Mouse (Mus musculus) embryonic facial prominence, embryonic 15.5 days (tissue): Measurements from ENCODE around the gene Mycbpap. TPM values are rescaled to one million over a fixed set of nuclear protein-coding genes. Genes with fewer than 3 reads are reported as not detected.

Experiments used
- ATAC-seq: fragments of 200-750 bp; cut with Nextera tagmentation; 2 replicates; pipeline ENCODE4 v1.8.0; 2017; ENCODE audit warnings: low read depth, moderate TSS enrichment; ENCODE audit not compliant: insufficient number of reproducible peaks, low FRiP score, low TSS enrichment
- H3K27ac ChIP-seq: fragments of 300-500 bp; sonication (generic); replicated peaks from 2 replicates; pipeline ENCODE4 v1.5.1; 2015; ENCODE audit warnings: mild to moderate bottlenecking, inconsistent platforms
- H3K27me3 ChIP-seq: fragments of 300-500 bp; sonication (generic); 2 replicates; pipeline ENCODE4 v1.6.1; 2015; ENCODE audit warnings: inconsistent platforms
- H3K36me3 ChIP-seq: fragments of 300-500 bp; sonication (generic); 2 replicates; pipeline ENCODE4 v1.6.1; 2015; ENCODE audit warnings: mild to moderate bottlenecking, inconsistent platforms
- H3K4me1 ChIP-seq: fragments of 300-500 bp; sonication (generic); 2 replicates; pipeline ENCODE4 v1.6.1; 2015; ENCODE audit warnings: inconsistent platforms
- H3K4me2 ChIP-seq: fragments of 300-500 bp; sonication (generic); replicated peaks from 2 replicates; pipeline ENCODE4 v1.6.1; 2015; ENCODE audit warnings: mild to moderate bottlenecking, inconsistent platforms
- H3K4me3 ChIP-seq: fragments of 300-500 bp; sonication (generic); replicated peaks from 2 replicates; pipeline ENCODE4 v1.5.1; 2015; ENCODE audit warnings: mild to moderate bottlenecking, inconsistent platforms
- H3K9ac ChIP-seq: fragments of 300-500 bp; sonication (generic); 2 replicates; pipeline ENCODE4 v1.6.1; 2015; ENCODE audit warnings: inconsistent platforms
- H3K9me3 ChIP-seq: fragments of 300-500 bp; sonication (generic); replicated peaks from 2 replicates; pipeline ENCODE4 v1.6.1; 2016; ENCODE audit warnings: inconsistent platforms
- WGBS: fragments of 180-500 bp; shearing (Covaris S2); methylation state at CpG from one replicate; pipeline ENCODE4 v1.1.7; 2015; 5-methylcytosine and 5-hydroxymethylcytosine counted together
- polyA plus RNA-seq: library from polyadenylated mRNA; unstranded; fragments of >200 nt; fragmentation: Nextera tagmentation; extraction: Ambion mirVana; gene quantifications from 2 replicates; pipeline ENCODE4 v1.2.1, GENCODE M21; 2015

Gene Mycbpap
- polyA plus RNA-seq, 1 experiment from 2014 or later, result 5.8 TPM

- Histone ChIP-seq H3K27ac (no peak overlapping the region), H3K4me1 (peaks cover 36% of the 10 kb centered on the region), H3K27me3 (peaks cover 13% of the 10 kb centered on the region), H3K9me3 (no peaks in the 10 kb centered on the region), H3K4me2 (no peak overlapping the region), H3K9ac (no peak overlapping the region), H3K4me3 (no peak overlapping the region), H3K36me3 (no peaks in the 10 kb centered on the region)
- no peak for ATAC-seq
- WGBS, result 54% methylated on average over 6 of the region's 6 CpGs
Measured at GRCm38 (mm10) chr11:94477651-94478050, 43.9 kb downstream of the Mycbpap start.

GRCm38 (mm10) chr11:94475722-94476121 lies 45.8 kb downstream of the Mycbpap start:
- 23% methylated on average over 11 of the region's 11 CpGs for WGBS
- Histone ChIP-seq H3K27me3 (peaks cover 16% of the 10 kb centered on the region), H3K9me3 (no peaks in the 10 kb centered on the region)

DNA sequence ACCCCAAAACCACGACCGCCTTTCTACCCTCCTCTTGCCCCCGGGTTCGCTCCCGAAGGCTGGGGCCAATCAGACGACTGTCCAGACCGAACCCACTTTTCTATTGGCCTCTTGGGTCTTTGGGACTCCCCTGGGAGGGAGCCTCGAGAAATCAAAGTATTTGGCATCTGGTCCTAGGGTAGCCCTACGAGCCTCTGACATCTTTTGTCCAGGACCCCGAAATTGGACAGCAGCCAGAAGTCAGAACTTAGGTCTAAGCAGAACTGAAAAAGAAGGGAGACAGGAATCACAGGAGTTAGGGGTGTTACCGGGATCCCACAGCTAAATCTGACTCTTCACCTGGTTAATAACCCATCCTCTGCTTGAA lies 47.0 kb downstream of the Mycbpap start:
- Histone ChIP-seq H3K27me3 (peaks cover 15% of the 10 kb centered on the region), H3K9me3 (no peaks in the 10 kb centered on the region), H3K27ac (peak overlapping the region; percentile 97), H3K4me2 (peak overlapping the region; percentile 86), H3K9ac (no peak overlapping the region), H3K36me3 (no peaks in the 10 kb centered on the region), H3K4me1 (peaks cover 60% of the 10 kb centered on the region), H3K4me3 (peak overlapping the region; percentile 81)
- 0% methylated on average over 11 of the region's 11 CpGs for WGBS
- no peak for ATAC-seq

More at GRCm38 (mm10) chr11:94475722-94476121, 45.8 kb downstream of the Mycbpap start:
- peaks cover 52% of the 10 kb centered on the region for H3K4me1 ChIP-seq
- H3K4me3 ChIP-seq, result no peak overlapping the region
- H3K4me2 ChIP-seq, result no peak overlapping the region
- 0 out of 2 replicates have a peak overlapping the region, but pooled peaks have one; percentile 34 for H3K27ac ChIP-seq
- no peak overlapping the region for H3K9ac ChIP-seq
- H3K36me3 ChIP-seq, result no peaks in the 10 kb centered on the region
- ATAC-seq, result no peak

DNA sequence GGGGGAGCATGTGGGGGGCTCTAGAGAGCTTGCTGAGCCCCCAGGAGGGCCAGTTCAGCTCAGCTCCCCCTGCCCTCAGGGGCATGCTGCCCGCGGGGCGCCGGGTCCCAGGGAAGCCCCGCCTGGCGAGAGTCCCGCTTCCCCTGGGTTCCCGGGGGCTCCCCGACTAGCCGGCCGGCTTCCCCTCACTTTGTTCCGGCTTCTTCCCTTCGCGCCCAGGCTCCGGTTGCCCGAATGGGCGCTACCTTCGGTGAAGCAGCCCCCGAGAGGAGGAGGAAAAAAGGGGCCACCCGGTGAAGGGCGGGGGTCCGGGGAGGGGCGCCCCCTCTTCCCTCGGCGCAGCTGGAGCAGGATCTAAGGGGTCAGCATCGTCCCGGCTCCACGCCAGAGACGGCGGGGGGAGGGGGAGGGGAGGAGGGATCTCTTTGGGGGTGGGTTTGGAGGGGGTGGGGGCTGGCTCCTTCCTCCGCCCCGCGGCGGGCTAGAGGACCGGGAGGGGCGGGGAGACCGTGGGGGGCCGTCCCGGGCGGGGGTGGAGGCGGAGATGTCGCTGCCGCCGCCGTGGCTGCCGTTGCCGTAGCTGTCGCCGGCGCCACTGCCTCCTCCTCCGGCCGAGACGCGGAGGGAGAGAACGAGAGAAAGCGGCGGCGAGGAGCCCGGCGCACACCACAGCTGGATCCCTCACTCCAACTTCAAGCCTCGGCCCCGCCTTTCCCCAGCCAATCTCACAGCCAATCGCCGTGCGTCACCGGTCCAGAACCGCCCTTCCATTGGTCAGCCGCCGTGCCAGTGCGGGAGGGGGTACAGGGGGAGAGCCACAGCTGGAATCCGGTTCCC lies 47.6 kb downstream of the Mycbpap start, which contains the start of gene Cacna1g:
Gene Cacna1g (minus strand): TSS at position 492 of the 837 bp plus-strand sequence.
- Histone ChIP-seq H3K27ac (peak within 1 kb of the TSS; percentile 97), H3K4me3 (peak within 1 kb of the TSS; percentile 81), H3K4me2 (peak within 1 kb of the TSS; percentile 86), H3K36me3 (no peaks in the 10 kb centered on the region), H3K9ac (peak within 1 kb of the TSS; percentile 92), H3K9me3 (no peaks in the 10 kb centered on the region), H3K27me3 (peaks cover 15% of the 10 kb centered on the region), H3K4me1 (peaks cover 66% of the 10 kb centered on the region)
- ATAC-seq, result peak; percentile 91
- under 1% methylated on average over 48 of the region's 71 CpGs for WGBS

GRCm38 (mm10) chr11:94472916-94473706 lies 48.4 kb downstream of the Mycbpap start:
- Histone ChIP-seq H3K36me3 (no peaks in the 10 kb centered on the region), H3K9me3 (no peaks in the 10 kb centered on the region), H3K27me3 (peaks cover 15% of the 10 kb centered on the region), H3K9ac (peak overlapping the region; percentile 92), H3K27ac (peak overlapping the region; percentile 97), H3K4me2 (peak overlapping the region; percentile 86), H3K4me3 (peak overlapping the region; percentile 81), H3K4me1 (peaks cover 74% of the 10 kb centered on the region)
- no peak for ATAC-seq
- WGBS, result 2% methylated on average over 45 of the region's 52 CpGs

- Histone ChIP-seq H3K27ac (peak overlapping the region; percentile 97), H3K27me3 (peaks cover 15% of the 10 kb centered on the region), H3K9me3 (no peaks in the 10 kb centered on the region), H3K4me2 (peak overlapping the region; percentile 86), H3K36me3 (no peaks in the 10 kb centered on the region), H3K4me1 (peaks cover 76% of the 10 kb centered on the region), H3K4me3 (peak overlapping the region; percentile 81), H3K9ac (peak overlapping the region; percentile 92)
- ATAC-seq, result no peak
- WGBS, result 1% methylated on average over 15 of the region's 15 CpGs
Measured at GRCm38 (mm10) chr11:94472585-94472915, 49.0 kb downstream of the Mycbpap start.

- 6% methylated on average over 17 of the region's 17 CpGs for WGBS
- H3K9me3 ChIP-seq, result no peaks in the 10 kb centered on the region
- peak overlapping the region; percentile 81 for H3K4me3 ChIP-seq
- H3K4me1 ChIP-seq, result peaks cover 77% of the 10 kb centered on the region
- H3K27ac ChIP-seq, result peak overlapping the region; percentile 97
- H3K36me3 ChIP-seq, result no peaks in the 10 kb centered on the region
- peak overlapping the region; percentile 92 for H3K9ac ChIP-seq
- ATAC-seq, result no peak
- H3K4me2 ChIP-seq, result peak overlapping the region; percentile 86
- H3K27me3 ChIP-seq, result peaks cover 15% of the 10 kb centered on the region
Measured at GRCm38 (mm10) chr11:94471740-94472584, 49.6 kb downstream of the Mycbpap start.

- 24% methylated on average over 7 of the region's 7 CpGs for WGBS
- H3K27ac ChIP-seq, result peak overlapping the region; percentile 97
- H3K27me3 ChIP-seq, result peaks cover 10% of the 10 kb centered on the region
- peaks cover 82% of the 10 kb centered on the region for H3K4me1 ChIP-seq
- H3K36me3 ChIP-seq, result no peaks in the 10 kb centered on the region
- H3K4me2 ChIP-seq, result peak overlapping the region; percentile 86
- ATAC-seq, result no peak
- H3K9ac ChIP-seq, result no peak overlapping the region
- peak overlapping the region; percentile 81 for H3K4me3 ChIP-seq
- no peaks in the 10 kb centered on the region for H3K9me3 ChIP-seq
Measured at GRCm38 (mm10) chr11:94470391-94470790, 51.2 kb downstream of the Mycbpap start.

GRCm38 (mm10) chr11:94469136-94470064 lies 52.1 kb downstream of the Mycbpap start:
- no peaks in the 10 kb centered on the region for H3K36me3 ChIP-seq
- H3K4me3 ChIP-seq, result peak overlapping the region; percentile 18
- peak overlapping the region; percentile 86 for H3K4me2 ChIP-seq
- H3K4me1 ChIP-seq, result peaks cover 80% of the 10 kb centered on the region
- peak overlapping the region; percentile 90 for H3K27ac ChIP-seq
- peaks cover 4% of the 10 kb centered on the region; the same call in 1 of the 2 replicates for H3K27me3 ChIP-seq
- peak; percentile 45 for ATAC-seq
- H3K9me3 ChIP-seq, result no peaks in the 10 kb centered on the region
- H3K9ac ChIP-seq, result no peak overlapping the region
- 6% methylated on average over 9 of the region's 9 CpGs for WGBS

- no peaks in the 10 kb centered on the region for H3K36me3 ChIP-seq
- H3K9me3 ChIP-seq, result no peaks in the 10 kb centered on the region
- peak overlapping the region; percentile 90 for H3K27ac ChIP-seq
- ATAC-seq, result no peak
- H3K4me1 ChIP-seq, result peaks cover 84% of the 10 kb centered on the region
- peak overlapping the region; percentile 18; the same call in 1 of the 2 replicates for H3K4me3 ChIP-seq
- peaks cover 4% of the 10 kb centered on the region; the same call in 1 of the 2 replicates for H3K27me3 ChIP-seq
- H3K9ac ChIP-seq, result no peak overlapping the region
- 25% methylated on average over 4 of the region's 4 CpGs for WGBS
- peak overlapping the region; percentile 86 for H3K4me2 ChIP-seq
Measured at GRCm38 (mm10) chr11:94468582-94469064, 52.9 kb downstream of the Mycbpap start.
